Mouse (Mus musculus) liver, adult (tissue): Measurements from ENCODE around the gene Med14.
A peak's percentile ranks its signal among the peaks of the same experiment; 100 is the strongest.

Experiments
- GATA4 ChIP-seq: IDR thresholded peaks from 2 replicates; pipeline ENCODE4 v1.6.1; 2014; ENCODE audit warnings: mild to moderate bottlenecking, low read length; ENCODE audit not compliant: insufficient replicate concordance

Med14 gene

GRCm38 (mm10) chrX:12761626-12762333, at the start of gene Med14:
Gene Med14, minus strand, starts transcription at chrX:12762073.
- TF ChIP-seq GATA4 = peak; percentile 7; the same call in 1 of the 2 replicates

- TF ChIP-seq GATA4 = no peak
Measured at GRCm38 (mm10) chrX:12800559-12800958, 38.7 kb upstream of the Med14 start.

DNA sequence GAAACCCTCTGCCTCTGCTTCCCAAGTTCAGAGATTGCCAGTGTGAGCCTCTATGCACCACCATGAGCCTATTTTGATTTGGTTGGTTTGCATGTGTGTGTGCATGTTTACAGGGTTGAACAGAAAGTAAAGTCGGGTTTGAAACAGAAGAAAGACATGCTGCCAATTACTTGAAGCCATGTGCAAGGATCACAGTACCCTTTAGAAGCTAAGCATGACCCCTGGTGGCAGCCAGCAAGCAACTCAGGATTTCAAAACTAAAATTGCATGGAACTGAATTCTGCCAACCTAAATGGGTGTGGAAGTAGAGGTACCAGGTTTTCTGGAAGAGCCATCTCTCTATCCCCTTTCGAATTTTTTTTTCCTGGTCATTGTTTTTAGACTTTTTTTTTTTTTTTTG, 33.0 kb upstream of the Med14 start:
- TF ChIP-seq GATA4 = no peak

DNA sequence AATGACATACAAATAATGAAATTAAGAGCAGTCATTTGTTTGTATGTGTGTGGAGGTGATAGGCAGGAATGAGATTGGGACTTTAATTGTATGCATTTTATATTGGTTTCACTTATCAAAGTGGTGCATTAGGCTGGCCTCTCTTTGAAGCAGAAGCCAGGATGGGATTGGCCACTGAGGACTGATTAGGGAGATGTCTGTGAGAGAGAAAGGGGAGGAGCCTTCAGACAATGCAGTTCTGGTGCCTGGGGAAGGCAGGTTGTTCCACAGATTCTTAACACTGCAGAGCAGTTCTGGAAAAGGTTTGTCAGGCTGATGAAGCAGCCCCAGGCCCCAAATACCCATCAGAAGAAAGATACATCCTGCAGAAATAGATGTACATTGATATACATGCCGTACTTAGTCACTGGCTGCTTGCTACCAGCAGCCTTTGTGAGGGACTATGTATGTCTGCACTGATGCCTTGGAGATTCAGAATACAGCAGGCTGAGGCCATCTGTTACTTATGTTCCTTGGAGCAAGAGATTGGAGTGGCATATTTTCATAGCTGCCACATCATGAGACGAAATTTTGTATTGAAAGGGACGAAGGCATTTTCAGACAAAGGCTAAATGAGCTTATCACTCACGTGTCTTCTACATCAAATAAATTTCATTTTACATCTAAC, 29.9 kb upstream of the Med14 start:
- TF ChIP-seq GATA4 = no peak

DNA sequence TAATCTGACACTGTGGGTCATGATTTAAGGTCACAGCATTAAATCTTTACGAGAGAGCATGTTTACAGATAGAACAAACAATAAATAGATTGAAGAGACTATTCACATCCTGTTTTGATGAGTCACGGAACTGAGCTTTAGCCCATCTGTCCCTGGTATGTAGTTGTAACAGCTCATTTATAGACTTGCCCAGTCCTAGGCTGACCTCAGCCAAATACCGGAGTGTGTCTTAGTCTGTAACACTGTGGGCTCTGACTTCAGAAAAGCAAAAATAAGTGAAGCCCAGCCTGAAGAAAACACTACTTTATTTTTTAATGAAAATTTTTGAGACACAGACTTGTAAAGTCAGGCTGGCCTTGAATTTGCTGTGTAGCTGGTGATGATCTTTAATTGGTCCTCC, 11.4 kb upstream of the Med14 start:
- TF ChIP-seq GATA4 = no peak

DNA sequence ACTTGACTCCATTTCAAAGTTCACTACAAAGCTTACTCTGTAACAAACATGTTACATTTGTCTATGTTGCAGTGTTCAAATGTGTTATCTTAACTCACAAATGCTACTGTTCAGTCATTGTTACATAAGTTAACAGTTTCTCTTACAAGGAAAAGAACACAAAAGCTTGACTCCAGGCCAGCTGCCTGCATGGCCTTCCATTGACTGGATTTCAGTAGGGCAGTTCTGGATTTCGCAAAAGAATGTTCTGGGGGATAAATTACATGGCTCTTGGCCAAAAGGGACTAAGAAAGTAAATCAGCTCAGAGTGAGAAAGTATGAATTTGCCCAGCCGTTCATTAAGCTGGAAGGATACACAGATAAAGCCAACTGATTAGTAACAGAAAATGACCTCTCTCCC, 9.7 kb upstream of the Med14 start:
- no peak for TF ChIP-seq GATA4

- no peak for TF ChIP-seq GATA4
Measured at GRCm38 (mm10) chrX:12768571-12768970, 6.7 kb upstream of the Med14 start.

DNA sequence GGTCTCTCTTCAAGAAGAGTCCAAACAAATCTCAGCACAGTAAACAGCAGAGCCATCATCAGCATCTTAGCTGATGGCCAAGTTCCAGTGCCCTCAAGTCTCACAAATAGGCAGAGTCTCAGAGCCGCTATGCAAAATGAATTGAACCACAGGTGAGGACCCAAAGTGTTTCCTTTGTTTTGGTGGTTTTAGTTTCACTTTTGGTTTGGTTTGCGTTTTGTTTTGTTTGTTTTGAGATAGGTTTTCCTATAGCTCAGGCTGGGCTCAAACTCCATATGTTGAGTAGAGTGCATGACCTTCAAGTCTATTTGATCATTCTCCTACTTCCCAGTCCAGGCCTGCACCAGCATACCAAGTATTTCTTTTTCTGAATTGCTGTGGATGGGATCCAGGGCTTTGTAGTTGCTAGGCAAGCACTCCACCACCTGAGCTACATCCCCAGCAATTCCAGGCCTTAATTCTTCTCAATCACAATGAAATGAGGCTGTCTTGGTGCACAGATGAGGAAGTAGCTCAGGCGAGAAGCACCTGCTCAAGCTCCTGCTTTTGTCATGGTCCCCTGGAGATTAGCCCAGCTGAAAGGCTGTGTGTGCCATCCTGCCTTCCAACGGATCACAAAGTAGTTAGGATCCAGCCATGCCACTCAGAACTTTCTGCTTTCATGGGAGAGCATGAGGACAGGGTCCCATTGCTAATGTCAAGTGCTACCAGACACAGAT, 5.1 kb upstream of the Med14 start:
- no peak for TF ChIP-seq GATA4

DNA sequence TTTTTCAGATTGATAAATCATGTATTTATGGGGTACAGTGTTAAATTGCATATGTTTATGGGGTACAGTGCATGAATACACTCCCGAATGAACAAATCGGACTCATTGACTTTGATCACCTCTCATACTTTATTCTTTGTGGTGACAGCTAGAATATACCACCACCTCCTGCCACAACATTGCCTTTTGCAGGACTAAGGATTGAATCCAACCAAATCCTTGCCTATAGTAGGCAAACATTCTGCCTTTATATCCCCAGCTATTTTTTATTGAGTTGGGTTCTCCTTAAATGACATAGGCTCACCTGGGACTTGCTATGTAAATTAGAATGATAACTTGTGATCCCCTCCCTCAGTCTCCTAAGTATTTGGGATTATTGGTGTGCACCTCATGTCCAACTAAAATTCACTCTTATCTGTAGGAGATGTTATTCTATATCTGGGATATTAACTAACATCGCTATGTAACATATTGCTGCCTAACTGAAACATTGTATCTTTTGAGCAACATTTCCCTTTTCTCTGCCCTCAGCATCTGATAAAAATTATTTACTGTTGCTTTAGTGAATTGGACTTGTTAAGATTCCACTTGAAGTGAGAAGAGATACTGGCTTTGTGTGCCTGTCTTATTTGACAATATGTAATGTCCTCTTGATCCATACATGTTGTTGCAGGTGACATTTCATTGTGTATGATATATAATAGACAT, 1.4 kb upstream of the Med14 start:
- no peak for TF ChIP-seq GATA4

DNA sequence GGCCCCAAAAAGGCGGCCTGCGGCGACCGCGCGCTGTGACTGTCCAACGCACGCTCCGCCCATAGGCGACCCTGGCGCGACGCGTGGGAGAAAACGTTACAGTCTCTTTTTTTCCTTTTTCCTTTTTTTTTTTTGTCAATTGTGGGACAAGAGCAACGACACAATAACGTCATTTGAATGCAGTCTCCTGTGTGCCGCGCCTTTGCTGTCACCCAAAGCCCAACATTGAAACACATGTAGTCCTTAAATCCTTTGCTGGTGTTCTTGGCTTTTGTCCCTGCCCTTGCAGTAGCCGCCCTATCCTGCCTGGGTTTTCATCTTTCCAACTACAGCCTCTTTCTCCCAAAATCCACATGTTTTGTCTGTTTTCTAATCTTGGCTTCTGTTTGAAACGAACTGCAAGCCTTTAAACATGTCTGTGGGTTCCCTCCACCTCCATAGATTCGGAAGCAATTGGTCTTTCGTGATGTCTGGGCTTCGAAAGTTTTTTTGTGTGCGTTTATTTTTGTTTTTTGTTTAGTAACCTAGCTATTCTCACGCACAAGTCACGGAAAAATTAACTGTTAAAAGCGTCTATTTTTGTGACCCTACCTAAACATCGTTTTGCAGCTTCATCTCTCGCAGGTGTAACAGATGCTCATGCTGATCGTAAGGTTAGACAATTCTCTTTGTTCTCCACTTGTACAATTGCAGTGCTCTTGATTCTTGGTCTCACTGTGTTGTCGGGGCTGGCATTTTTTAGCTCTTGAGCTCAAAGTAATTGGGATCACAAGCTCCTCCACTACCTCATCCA, 657 bp upstream of the Med14 start:
- no peak for TF ChIP-seq GATA4

GRCm38 (mm10) chrX:12761259-12761625, 631 bp downstream of the Med14 start:
- TF ChIP-seq GATA4 = no peak

DNA sequence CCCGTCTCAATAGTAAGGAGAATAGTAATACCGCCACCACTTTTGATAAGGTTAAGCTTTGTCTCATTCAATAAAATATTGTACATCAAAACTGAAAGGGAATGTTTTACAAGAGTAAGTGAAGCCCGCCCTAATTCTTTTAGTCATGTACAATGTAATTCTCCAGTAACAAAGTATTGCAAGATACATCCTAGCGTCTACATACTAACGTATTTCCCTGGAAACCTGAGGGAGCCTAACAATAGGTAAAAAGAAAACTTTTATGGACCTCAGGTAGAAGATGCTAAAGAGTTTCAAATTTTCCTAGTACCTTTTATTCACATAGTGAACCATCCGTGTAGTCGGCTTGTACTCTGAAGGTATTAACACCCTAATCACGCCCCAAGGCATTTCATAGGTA, 1.4 kb downstream of the Med14 start:
- no peak for TF ChIP-seq GATA4

GRCm38 (mm10) chrX:12759625-12760024, 2.2 kb downstream of the Med14 start:
- no peak for TF ChIP-seq GATA4

DNA sequence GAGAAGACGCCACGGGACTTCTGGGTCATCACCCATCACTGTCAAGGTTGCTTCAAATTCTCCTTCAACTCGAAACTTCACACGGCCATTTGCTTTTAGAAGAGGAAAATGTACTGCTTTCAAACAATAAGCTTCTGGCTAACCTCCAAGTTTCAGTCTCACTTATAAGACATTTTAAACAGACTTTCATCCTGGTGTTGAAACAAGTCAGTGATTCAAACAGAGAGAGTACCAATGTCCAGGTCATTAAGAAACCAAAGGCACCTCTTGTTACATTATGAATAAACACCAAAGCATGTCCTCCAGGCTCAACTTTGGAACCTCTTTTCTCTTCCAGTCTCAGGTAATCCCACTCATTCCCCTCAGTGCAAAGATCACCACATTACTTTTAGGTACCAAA, 14.0 kb downstream of the Med14 start:
- no peak for TF ChIP-seq GATA4

GRCm38 (mm10) chrX:12746729-12747128, 15.1 kb downstream of the Med14 start:
- no peak for TF ChIP-seq GATA4
